Mouse (Mus musculus) right cerebral cortex, adult 18-20 months (tissue): ENCODE results near the gene Mapk14.

Experiments used
- DNase-seq: peaks from one replicate; pipeline ENCODE4 v3.0.0; 2022; ENCODE audit warnings: mixed read lengths

The Mapk14 gene

GRCm38 (mm10) chr17:28690776-28691686 is at the start of gene Mapk14:
Gene Mapk14 (plus strand): TSS chr17:28691329.
- peak; percentile 100 for DNase-seq

GRCm38 (mm10) chr17:28643697-28644096 is 47.4 kb upstream of the Mapk14 start:
- no peak for DNase-seq

GRCm38 (mm10) chr17:28644112-28644511 is 47.0 kb upstream of the Mapk14 start:
- DNase-seq: no peak

- DNase-seq: no peak
Observed at GRCm38 (mm10) chr17:28646221-28646620, 44.9 kb upstream of the Mapk14 start.

GRCm38 (mm10) chr17:28648607-28649370 is 42.3 kb upstream of the Mapk14 start:
- peak; percentile 77 for DNase-seq

GRCm38 (mm10) chr17:28650268-28650667 is 40.9 kb upstream of the Mapk14 start:
- no peak for DNase-seq

GRCm38 (mm10) chr17:28657936-28658335 is 33.2 kb upstream of the Mapk14 start:
- no peak for DNase-seq

- DNase-seq: no peak
Observed at GRCm38 (mm10) chr17:28659564-28659963, 31.6 kb upstream of the Mapk14 start.

GRCm38 (mm10) chr17:28682311-28683084 is 8.6 kb upstream of the Mapk14 start:
- DNase-seq: no peak

- DNase-seq: no peak
Observed at GRCm38 (mm10) chr17:28683601-28684000, 7.5 kb upstream of the Mapk14 start.

- DNase-seq: no peak
Observed at GRCm38 (mm10) chr17:28684631-28685030, 6.5 kb upstream of the Mapk14 start.

- DNase-seq: no peak
Observed at GRCm38 (mm10) chr17:28687354-28687753, 3.8 kb upstream of the Mapk14 start.

- peak; percentile 41 for DNase-seq
Observed at GRCm38 (mm10) chr17:28689586-28690283, 1.4 kb upstream of the Mapk14 start, which contains the start of gene Slc26a8. Gene Slc26a8 (minus strand): TSS chr17:28690233.

GRCm38 (mm10) chr17:28691687-28692340 is 685 bp downstream of the Mapk14 start:
- DNase-seq: peak; percentile 39

- DNase-seq: peak; percentile 75
Observed at GRCm38 (mm10) chr17:28692341-28692710, 1.2 kb downstream of the Mapk14 start.

- no peak for DNase-seq
Observed at GRCm38 (mm10) chr17:28693086-28693485, 2.0 kb downstream of the Mapk14 start.

- no peak for DNase-seq
Observed at GRCm38 (mm10) chr17:28694078-28694477, 2.9 kb downstream of the Mapk14 start.

GRCm38 (mm10) chr17:28694832-28695231 is 3.7 kb downstream of the Mapk14 start:
- DNase-seq: no peak

- DNase-seq: no peak
Observed at GRCm38 (mm10) chr17:28696641-28697040, 5.5 kb downstream of the Mapk14 start.

- peak; percentile 57 for DNase-seq
Observed at GRCm38 (mm10) chr17:28697290-28698195, 6.4 kb downstream of the Mapk14 start.

GRCm38 (mm10) chr17:28698245-28698644 is 7.1 kb downstream of the Mapk14 start:
- no peak for DNase-seq
